Mouse (Mus musculus) bone marrow, adult 2 months (tissue): ENCODE measurements around the gene Caln1. TPM values are rescaled to one million over a fixed set of nuclear protein-coding genes. Genes with fewer than 3 reads are reported as not detected.

Experiments
- H3K27ac ChIP-seq: fragments of 200-500 bp; 2 replicates; pipeline ENCODE4 v1.5.1; 2012; ENCODE audit warnings: low read depth, mild to moderate bottlenecking, control low read depth, inconsistent platforms, low read length; ENCODE audit not compliant: control insufficient read depth, poor library complexity, insufficient read depth
- H3K4me1 ChIP-seq: fragments of 200-500 bp; 2 replicates; pipeline ENCODE4 v1.6.1; 2011; ENCODE audit warnings: low read length; ENCODE audit not compliant: control insufficient read depth, insufficient read depth
- H3K4me3 ChIP-seq: fragments of 200-500 bp; replicated peaks from 2 replicates; pipeline ENCODE3; 2011; ENCODE audit warnings: mild to moderate bottlenecking, low read depth, low read length, control low read depth; ENCODE audit not compliant: control insufficient read depth
- CTCF ChIP-seq: fragments of 200-500 bp; IDR thresholded peaks from 2 replicates; pipeline ENCODE4 v1.5.1; 2011; ENCODE audit warnings: low read length, control low read depth; ENCODE audit not compliant: control insufficient read depth, insufficient read depth
- POLR2A ChIP-seq: fragments of 200-500 bp; IDR thresholded peaks from 2 replicates; pipeline ENCODE4 v1.6.1; 2011; ENCODE audit warnings: low read depth, mild to moderate bottlenecking, control low read depth, low read length, borderline replicate concordance; ENCODE audit not compliant: control insufficient read depth
- WGBS: fragments of 180-500 bp; shearing (Covaris S2); methylation state at CpG from one replicate; pipeline ENCODE4 v1.1.7; 2018; 5-methylcytosine and 5-hydroxymethylcytosine counted together
- polyA plus RNA-seq: library from polyadenylated mRNA; stranded (reverse); fragments of >200 nt; gene quantifications from 2 replicates; pipeline ENCODE4 v1.2.4, GENCODE M21; 2011; ENCODE audit warnings: low replicate concordance; ENCODE audit not compliant: missing spikeins, insufficient read depth, insufficient read length

Caln1 gene
- polyA plus RNA-seq, 1 experiment, result 1.7 TPM

- Histone ChIP-seq H3K4me3 (no peak overlapping the region), H3K4me1 (no peaks in the 10 kb centered on the region), H3K27ac (no peak overlapping the region)
- WGBS, result 71% methylated on average over 12 of the region's 12 CpGs
- TF ChIP-seq POLR2A (no peak), CTCF (no peak)
Measured at GRCm38 (mm10) chr5:130476741-130477140, 107.5 kb downstream of the Caln1 start.

GRCm38 (mm10) chr5:130480290-130480689 is 111.0 kb downstream of the Caln1 start:
- no peak overlapping the region for H3K27ac ChIP-seq
- WGBS, result 51% methylated on average over 1 of the region's 1 CpGs
- TF ChIP-seq POLR2A, result no peak
- no peak overlapping the region for H3K4me3 ChIP-seq
- H3K4me1 ChIP-seq, result no peaks in the 10 kb centered on the region

DNA sequence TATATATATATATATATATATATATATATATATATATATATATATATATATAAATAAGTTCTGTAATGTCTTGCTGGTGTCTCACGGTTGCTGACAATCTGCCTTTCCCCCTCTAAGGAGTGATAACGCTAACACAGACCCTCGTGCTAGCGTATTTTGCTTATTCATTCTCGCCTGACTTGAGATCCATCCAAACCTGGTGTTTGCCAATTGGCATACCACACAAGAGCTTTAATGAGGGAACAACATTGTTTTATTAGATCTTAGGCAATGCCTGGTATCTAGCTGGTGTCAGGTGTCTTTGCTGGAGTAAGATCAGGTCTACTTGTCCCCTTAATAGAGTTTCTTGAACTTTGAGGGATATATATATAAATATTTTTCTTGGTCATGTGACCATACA is 122.2 kb downstream of the Caln1 start:
- TF ChIP-seq CTCF (no peak), POLR2A (no peak)
- Histone ChIP-seq H3K4me3 (no peak overlapping the region), H3K27ac (no peak overlapping the region), H3K4me1 (no peaks in the 10 kb centered on the region)
- WGBS, result 73% methylated on average over 5 of the region's 5 CpGs

DNA sequence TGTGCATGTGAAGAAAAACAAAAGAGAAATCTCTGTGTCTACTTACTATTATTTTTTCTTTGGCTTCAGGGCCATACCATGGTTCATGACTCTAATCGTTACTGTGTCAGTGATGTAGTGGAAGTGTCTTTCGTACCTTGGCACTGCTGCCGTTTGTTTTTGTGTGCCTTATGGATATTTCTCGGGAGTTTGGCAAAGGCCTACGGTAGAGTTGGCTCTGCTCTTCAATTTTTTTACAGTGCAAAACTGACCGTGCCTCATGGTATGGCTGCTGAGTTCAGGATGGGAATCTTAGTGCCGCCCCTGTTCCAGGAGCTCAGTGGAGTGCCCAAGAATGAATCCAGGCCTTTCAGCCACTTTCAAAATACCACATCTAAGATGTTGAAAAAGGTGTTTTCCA is 123.0 kb downstream of the Caln1 start:
- H3K4me3 ChIP-seq, result no peak overlapping the region
- WGBS, result 74% methylated on average over 7 of the region's 7 CpGs
- no peaks in the 10 kb centered on the region for H3K4me1 ChIP-seq
- TF ChIP-seq CTCF (no peak), POLR2A (no peak)
- H3K27ac ChIP-seq, result no peak overlapping the region

- WGBS, result 71% methylated on average over 9 of the region's 9 CpGs
- H3K27ac ChIP-seq, result no peak overlapping the region
- no peak overlapping the region for H3K4me3 ChIP-seq
- TF ChIP-seq CTCF (no peak), POLR2A (no peak)
- H3K4me1 ChIP-seq, result no peaks in the 10 kb centered on the region
Measured at GRCm38 (mm10) chr5:130502541-130502940, 133.3 kb downstream of the Caln1 start.

GRCm38 (mm10) chr5:130504891-130505290 is 135.6 kb downstream of the Caln1 start:
- Histone ChIP-seq H3K4me3 (no peak overlapping the region), H3K4me1 (no peaks in the 10 kb centered on the region), H3K27ac (no peak overlapping the region)
- TF ChIP-seq POLR2A (no peak), CTCF (no peak)
- 74% methylated on average over 5 of the region's 5 CpGs for WGBS

- TF ChIP-seq CTCF (no peak), POLR2A (no peak)
- H3K4me1 ChIP-seq, result no peaks in the 10 kb centered on the region
- 79% methylated on average over 2 of the region's 2 CpGs for WGBS
- H3K27ac ChIP-seq, result no peak overlapping the region
- H3K4me3 ChIP-seq, result no peak overlapping the region
Measured at GRCm38 (mm10) chr5:130510516-130510915, 141.3 kb downstream of the Caln1 start.

GRCm38 (mm10) chr5:130515395-130515794 is 146.1 kb downstream of the Caln1 start:
- H3K4me3 ChIP-seq, result no peak overlapping the region
- H3K4me1 ChIP-seq, result no peaks in the 10 kb centered on the region
- no peak overlapping the region for H3K27ac ChIP-seq
- TF ChIP-seq POLR2A (no peak), CTCF (no peak)
- 74% methylated on average over 6 of the region's 6 CpGs for WGBS

DNA sequence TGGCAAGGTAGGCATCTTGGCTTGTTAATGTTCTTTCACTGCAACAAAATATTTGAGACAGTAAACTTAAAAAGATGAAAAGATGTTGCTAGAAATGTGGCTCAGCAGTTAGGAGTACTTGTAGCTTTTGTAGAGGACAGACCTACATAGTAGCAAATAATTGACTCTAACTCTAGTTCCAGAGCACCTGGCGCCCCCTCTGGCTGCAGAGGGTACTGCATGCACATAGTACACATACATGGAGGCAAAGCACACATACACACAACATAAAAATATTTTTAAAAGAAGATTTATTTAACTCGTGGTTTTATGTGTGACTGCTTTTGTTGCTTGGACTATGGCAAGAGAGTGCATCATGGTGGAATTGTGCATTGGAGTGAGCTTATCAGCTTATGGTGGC is 151.3 kb downstream of the Caln1 start:
- Histone ChIP-seq H3K4me3 (no peak overlapping the region), H3K27ac (no peak overlapping the region), H3K4me1 (no peaks in the 10 kb centered on the region)
- TF ChIP-seq CTCF, result peak; percentile 34
- TF ChIP-seq POLR2A, result no peak
- WGBS, result 47% methylated on average over 2 of the region's 2 CpGs

DNA sequence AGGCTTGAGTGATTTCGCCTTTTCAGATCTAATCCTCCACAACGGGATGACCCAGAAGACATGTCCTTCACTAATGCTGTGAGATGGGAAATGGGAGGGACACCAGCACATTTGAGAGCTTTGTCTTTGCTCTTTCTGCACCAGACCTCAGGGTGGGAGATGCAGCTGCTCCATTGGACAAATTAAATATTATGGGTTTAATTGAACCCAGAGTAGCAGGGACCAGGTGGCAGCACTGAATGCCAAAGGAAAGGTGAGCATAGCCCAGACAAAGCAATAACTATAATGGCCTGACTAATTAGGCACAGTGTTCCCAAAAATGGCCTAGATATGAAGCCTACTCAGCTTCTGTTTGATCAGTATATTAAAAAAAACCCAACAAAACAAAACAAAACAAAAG is 158.2 kb downstream of the Caln1 start:
- Histone ChIP-seq H3K4me3 (no peak overlapping the region), H3K27ac (no peak overlapping the region), H3K4me1 (no peaks in the 10 kb centered on the region)
- 73% methylated on average over 2 of the region's 2 CpGs for WGBS
- TF ChIP-seq POLR2A, result no peak
